Mouse (Mus musculus): ENCODE data around the gene Fxyd6. TPM values are rescaled to one million over a fixed set of nuclear protein-coding genes. Genes with fewer than 3 reads are reported as not detected.

The Fxyd6 gene
- polyA plus RNA-seq, 1 experiment from 2014 or later, result 63.2 TPM

GRCm38 (mm10) chr9:45355192-45355591 lies 14.8 kb upstream of the Fxyd6 start:
- Histone ChIP-seq H3K27me3 (ENCODE audit: insufficient read depth, poor library complexity, severe bottlenecking) (no peaks in the 10 kb centered on the region), H3K36me3 (no peaks in the 10 kb centered on the region), H3K27ac (no peak overlapping the region), H3K4me1 (no peaks in the 10 kb centered on the region), H3K9me3 (no peaks in the 10 kb centered on the region), H3K4me3 (no peak overlapping the region)
- no peak for DNase-seq (ENCODE audit: low spot score)
- WGBS, result 80% methylated on average over 2 of the region's 2 CpGs

- 54% methylated on average over 7 of the region's 7 CpGs for WGBS
Observed at GRCm38 (mm10) chr9:45358356-45358755, 11.6 kb upstream of the Fxyd6 start.

GRCm38 (mm10) chr9:45362051-45362461 lies 7.9 kb upstream of the Fxyd6 start:
- H3K4me3 ChIP-seq, result no peak overlapping the region
- H3K4me1 ChIP-seq, result 0 out of 2 replicates have a peak, but pooled peaks cover 4% of the 10 kb centered on the region
- no peaks in the 10 kb centered on the region for H3K9me3 ChIP-seq
- DNase-seq (ENCODE audit: low spot score), result no peak
- H3K27me3 ChIP-seq (ENCODE audit: insufficient read depth, poor library complexity, severe bottlenecking), result 0 out of 2 replicates have a peak, but pooled peaks cover 4% of the 10 kb centered on the region
- H3K36me3 ChIP-seq, result no peaks in the 10 kb centered on the region
- H3K27ac ChIP-seq, result no peak overlapping the region
- WGBS, result 14% methylated on average over 2 of the region's 2 CpGs

More at GRCm38 (mm10) chr9:45358356-45358755, 11.6 kb upstream of the Fxyd6 start:
- no peak overlapping the region for H3K4me3 ChIP-seq
- no peak for DNase-seq (ENCODE audit: low spot score)
- no peak overlapping the region for H3K27ac ChIP-seq
- no peaks in the 10 kb centered on the region for H3K9me3 ChIP-seq
- 0 out of 2 replicates have a peak, but pooled peaks cover 4% of the 10 kb centered on the region for H3K4me1 ChIP-seq
- no peaks in the 10 kb centered on the region for H3K36me3 ChIP-seq
- H3K27me3 ChIP-seq (ENCODE audit: insufficient read depth, poor library complexity, severe bottlenecking), result no peaks in the 10 kb centered on the region

- DNase-seq (ENCODE audit: low spot score), result no peak
- Histone ChIP-seq H3K27me3 (ENCODE audit: insufficient read depth, poor library complexity, severe bottlenecking) (0 out of 2 replicates have a peak, but pooled peaks cover 8% of the 10 kb centered on the region), H3K4me1 (peaks cover 16% of the 10 kb centered on the region), H3K9me3 (no peaks in the 10 kb centered on the region), H3K27ac (no peak overlapping the region), H3K4me3 (no peak overlapping the region), H3K36me3 (no peaks in the 10 kb centered on the region)
- 58% methylated on average over 7 of the region's 7 CpGs for WGBS
Observed at GRCm38 (mm10) chr9:45363639-45364214, 6.3 kb upstream of the Fxyd6 start.

- no peak overlapping the region for H3K27ac ChIP-seq
- no peaks in the 10 kb centered on the region for H3K36me3 ChIP-seq
- no peaks in the 10 kb centered on the region for H3K9me3 ChIP-seq
- H3K4me3 ChIP-seq, result no peak overlapping the region
- DNase-seq (ENCODE audit: low spot score), result no peak
- peaks cover 24% of the 10 kb centered on the region for H3K4me1 ChIP-seq
- 49% methylated on average over 8 of the region's 8 CpGs for WGBS
- H3K27me3 ChIP-seq (ENCODE audit: insufficient read depth, poor library complexity, severe bottlenecking), result peaks cover 31% of the 10 kb centered on the region; the same call in 1 of the 2 replicates
Observed at GRCm38 (mm10) chr9:45367716-45368115, 2.3 kb upstream of the Fxyd6 start.

GRCm38 (mm10) chr9:45368341-45368901 lies 1.6 kb upstream of the Fxyd6 start:
- H3K4me1 ChIP-seq, result peaks cover 26% of the 10 kb centered on the region
- DNase-seq (ENCODE audit: low spot score), result no peak

GRCm38 (mm10) chr9:45370616-45371336 lies 791 bp downstream of the Fxyd6 start:
- peaks cover 35% of the 10 kb centered on the region; the same call in 1 of the 2 replicates for H3K27me3 ChIP-seq (ENCODE audit: insufficient read depth, poor library complexity, severe bottlenecking)
- H3K4me3 ChIP-seq, result peak overlapping the region; percentile 65
- DNase-seq (ENCODE audit: low spot score), result no peak
- H3K27ac ChIP-seq, result peak overlapping the region; percentile 86
- H3K9me3 ChIP-seq, result no peaks in the 10 kb centered on the region
- WGBS, result 9% methylated on average over 25 of the region's 25 CpGs
- peaks cover 34% of the 10 kb centered on the region for H3K4me1 ChIP-seq
- no peaks in the 10 kb centered on the region for H3K36me3 ChIP-seq

More at GRCm38 (mm10) chr9:45368341-45368901, 1.6 kb upstream of the Fxyd6 start:
- H3K9me3 ChIP-seq, result no peaks in the 10 kb centered on the region
- WGBS, result 28% methylated on average over 5 of the region's 5 CpGs
- H3K4me3 ChIP-seq, result no peak overlapping the region
- no peaks in the 10 kb centered on the region for H3K36me3 ChIP-seq
- H3K27me3 ChIP-seq (ENCODE audit: insufficient read depth, poor library complexity, severe bottlenecking), result peaks cover 31% of the 10 kb centered on the region; the same call in 1 of the 2 replicates
- no peak overlapping the region for H3K27ac ChIP-seq

GRCm38 (mm10) chr9:45371337-45371707 lies 1.3 kb downstream of the Fxyd6 start:
- Histone ChIP-seq H3K4me1 (peaks cover 34% of the 10 kb centered on the region), H3K27me3 (ENCODE audit: insufficient read depth, poor library complexity, severe bottlenecking) (peaks cover 35% of the 10 kb centered on the region; the same call in 1 of the 2 replicates), H3K27ac (no peak overlapping the region), H3K36me3 (no peaks in the 10 kb centered on the region), H3K4me3 (peak overlapping the region; percentile 65), H3K9me3 (no peaks in the 10 kb centered on the region)
- WGBS, result 47% methylated on average over 2 of the region's 2 CpGs
- no peak for DNase-seq (ENCODE audit: low spot score)

GRCm38 (mm10) chr9:45373896-45374295 lies 3.9 kb downstream of the Fxyd6 start:
- H3K36me3 ChIP-seq, result no peaks in the 10 kb centered on the region

GRCm38 (mm10) chr9:45374988-45375502 lies 5.1 kb downstream of the Fxyd6 start:
- Histone ChIP-seq H3K9me3 (no peaks in the 10 kb centered on the region), H3K4me1 (peaks cover 41% of the 10 kb centered on the region), H3K36me3 (no peaks in the 10 kb centered on the region), H3K27me3 (ENCODE audit: insufficient read depth, poor library complexity, severe bottlenecking) (peaks cover 32% of the 10 kb centered on the region; the same call in 1 of the 2 replicates), H3K4me3 (no peak overlapping the region), H3K27ac (no peak overlapping the region)
- DNase-seq (ENCODE audit: low spot score), result no peak
- WGBS, result 82% methylated on average over 6 of the region's 6 CpGs

More at GRCm38 (mm10) chr9:45373896-45374295, 3.9 kb downstream of the Fxyd6 start:
- Histone ChIP-seq H3K27me3 (ENCODE audit: insufficient read depth, poor library complexity, severe bottlenecking) (peaks cover 36% of the 10 kb centered on the region; the same call in 1 of the 2 replicates), H3K9me3 (no peaks in the 10 kb centered on the region), H3K4me3 (no peak overlapping the region), H3K27ac (no peak overlapping the region), H3K4me1 (peaks cover 31% of the 10 kb centered on the region)
- DNase-seq (ENCODE audit: low spot score), result no peak
- WGBS, result 61% methylated on average over 3 of the region's 3 CpGs

GRCm38 (mm10) chr9:45376427-45376826 lies 6.4 kb downstream of the Fxyd6 start:
- WGBS, result 53% methylated on average over 4 of the region's 4 CpGs
- no peak for DNase-seq (ENCODE audit: low spot score)
- no peaks in the 10 kb centered on the region for H3K36me3 ChIP-seq
- H3K4me1 ChIP-seq, result peaks cover 42% of the 10 kb centered on the region
- no peak overlapping the region for H3K27ac ChIP-seq
- peaks cover 21% of the 10 kb centered on the region; the same call in 1 of the 2 replicates for H3K27me3 ChIP-seq (ENCODE audit: insufficient read depth, poor library complexity, severe bottlenecking)
- no peak overlapping the region for H3K4me3 ChIP-seq
- no peaks in the 10 kb centered on the region for H3K9me3 ChIP-seq

GRCm38 (mm10) chr9:45376883-45377282 lies 6.9 kb downstream of the Fxyd6 start:
- H3K4me1 ChIP-seq, result peaks cover 41% of the 10 kb centered on the region
- WGBS, result 77% methylated on average over 2 of the region's 2 CpGs
- no peak overlapping the region for H3K4me3 ChIP-seq
- DNase-seq (ENCODE audit: low spot score), result no peak
- H3K27me3 ChIP-seq (ENCODE audit: insufficient read depth, poor library complexity, severe bottlenecking), result peaks cover 17% of the 10 kb centered on the region; the same call in 1 of the 2 replicates
- no peaks in the 10 kb centered on the region for H3K9me3 ChIP-seq
- no peak overlapping the region for H3K27ac ChIP-seq
- H3K36me3 ChIP-seq, result no peaks in the 10 kb centered on the region

All from heart, embryonic 10.5 days (tissue).